Mouse (Mus musculus) MEL (cell line): ENCODE results near the gene Soat2. TPM values are rescaled to one million over a fixed set of nuclear protein-coding genes. Genes with fewer than 3 reads are reported as not detected.

ENCODE experiments used
- DNase-seq: peaks from one replicate; pipeline ENCODE4 v3.0.0; 2011; ENCODE audit warnings: low read depth, low spot score
- H3K27ac ChIP-seq: 2 replicates; pipeline ENCODE4 v1.5.1; 2012; ENCODE audit warnings: low read depth, mild to moderate bottlenecking, control low read depth, low read length, moderate library complexity; ENCODE audit not compliant: control insufficient read depth
- H3K27me3 ChIP-seq, 2 experiments: fragments of 150-350 bp in 1 of 2; sonication (generic) in 1 of 2; 2 replicates each; pipeline ENCODE4 v1.6.1; 2012; ENCODE audit warnings: low read length in 2 of 2, mild to moderate bottlenecking in 2 of 2, improper control_type of control experiment in 1 of 2, moderate library complexity in 1 of 2; ENCODE audit not compliant: insufficient read depth in 2 of 2, control insufficient read depth in 1 of 2
- H3K36me3 ChIP-seq, 2 experiments: 2 replicates each; pipeline ENCODE4 v1.6.1; 2012 to 2014; ENCODE audit warnings: low read length in 2 of 2, improper control_type of control experiment in 1 of 2, inconsistent platforms in 1 of 2, mild to moderate bottlenecking in 1 of 2; ENCODE audit not compliant: insufficient read depth in 2 of 2, control insufficient read depth in 1 of 2
- H3K4me1 ChIP-seq, 2 experiments: fragments of 150-350 bp in 1 of 2; sonication (generic) in 1 of 2; 2 replicates each; pipeline ENCODE4 v1.6.1; 2012; ENCODE audit warnings: low read length in 2 of 2, improper control_type of control experiment in 1 of 2, mild to moderate bottlenecking in 1 of 2; ENCODE audit not compliant: insufficient read depth in 2 of 2, control insufficient read depth in 1 of 2
- H3K4me3 ChIP-seq, 2 experiments: fragments of 150-350 bp in 1 of 2; sonication (generic) in 1 of 2; 2 replicates each; pipeline ENCODE4 v1.5.1; 2012; ENCODE audit warnings: low read depth in 2 of 2, low read length in 2 of 2, mild to moderate bottlenecking in 2 of 2, moderate library complexity in 2 of 2, control low read depth in 1 of 2, improper control_type of control experiment in 1 of 2; ENCODE audit not compliant: control insufficient read depth in 1 of 2, insufficient read depth in 1 of 2
- H3K79me2 ChIP-seq: 2 replicates; pipeline ENCODE4 v1.6.1; 2012; ENCODE audit warnings: mild to moderate bottlenecking, low read length, moderate library complexity; ENCODE audit not compliant: control insufficient read depth, poor library complexity, insufficient read depth
- H3K9ac ChIP-seq: 2 replicates; pipeline ENCODE4 v1.6.1; 2012; ENCODE audit warnings: low read depth, mild to moderate bottlenecking, control low read depth, low read length, moderate library complexity; ENCODE audit not compliant: control insufficient read depth, poor library complexity, severe bottlenecking
- H3K9me3 ChIP-seq: fragments of 150-350 bp; sonication (generic); replicated peaks from 2 replicates; pipeline ENCODE4 v1.6.1; 2012; ENCODE audit warnings: mild to moderate bottlenecking, low read length, improper control_type of control experiment, moderate library complexity; ENCODE audit not compliant: insufficient read depth
- CTCF ChIP-seq, 3 experiments: IDR thresholded peaks in 2 of 3; conservative IDR thresholded peaks in 1 of 3; 2 replicates each; pipeline ENCODE4 v1.5.1; 2011 to 2012; ENCODE audit warnings: low read length in 3 of 3, low read depth in 2 of 3, mild to moderate bottlenecking in 2 of 3, improper control_type of control experiment in 1 of 3, inconsistent platforms in 1 of 3, mixed read lengths in 1 of 3, moderate library complexity in 1 of 3; ENCODE audit not compliant: control insufficient read depth in 1 of 3, insufficient read depth in 1 of 3, poor library complexity in 1 of 3, severe bottlenecking in 1 of 3
- ELF1 ChIP-seq: IDR thresholded peaks from 2 replicates; pipeline ENCODE4 v1.6.1; 2014; ENCODE audit warnings: low read depth, mild to moderate bottlenecking, inconsistent platforms, low read length, improper control_type of control experiment, moderate library complexity
- GABPA ChIP-seq: IDR thresholded peaks from 2 replicates; pipeline ENCODE4 v1.6.1; 2012; ENCODE audit warnings: low read depth, mild to moderate bottlenecking, inconsistent platforms, low read length, improper control_type of control experiment, moderate library complexity
- GATA1 ChIP-seq: IDR thresholded peaks from 2 replicates; pipeline ENCODE4 v1.6.1; 2011; ENCODE audit warnings: low read depth, low read length, improper control_type of control experiment
- JUND ChIP-seq: IDR thresholded peaks from 2 replicates; pipeline ENCODE4 v1.6.1; 2011; ENCODE audit warnings: low read depth, mild to moderate bottlenecking, improper control_type of control experiment, low read length
- KAT2A ChIP-seq: conservative IDR thresholded peaks from 2 replicates; pipeline ENCODE4 v1.6.1; 2012; ENCODE audit warnings: low read depth, low read length, improper control_type of control experiment, inconsistent platforms
- MAX ChIP-seq: IDR thresholded peaks from 2 replicates; pipeline ENCODE4 v1.6.1; 2011; ENCODE audit warnings: low read length, improper control_type of control experiment
- MXI1 ChIP-seq: IDR thresholded peaks from 2 replicates; pipeline ENCODE4 v1.6.1; 2011; ENCODE audit warnings: mild to moderate bottlenecking, low read depth, low read length, improper control_type of control experiment
- NRF1 ChIP-seq: IDR thresholded peaks from 2 replicates; pipeline ENCODE4 v1.6.1; 2014; ENCODE audit warnings: low read depth, mild to moderate bottlenecking, inconsistent platforms, low read length, improper control_type of control experiment, moderate library complexity; ENCODE audit not compliant: poor library complexity, insufficient read depth, severe bottlenecking
- POLR2A ChIP-seq, 2 experiments: IDR thresholded peaks; 2 replicates each; pipeline ENCODE4 v1.6.1; 2011 to 2012; ENCODE audit warnings: low read length in 2 of 2, mild to moderate bottlenecking in 2 of 2, control low read depth in 1 of 2, improper control_type of control experiment in 1 of 2, low read depth in 1 of 2, moderate library complexity in 1 of 2; ENCODE audit not compliant: control insufficient read depth in 1 of 2, insufficient read depth in 1 of 2, poor library complexity in 1 of 2
- POLR2AphosphoS2 ChIP-seq: IDR thresholded peaks from 2 replicates; pipeline ENCODE4 v1.6.1; 2011; ENCODE audit warnings: low read length, improper control_type of control experiment
- POLR2AphosphoS5 ChIP-seq: IDR thresholded peaks from 2 replicates; pipeline ENCODE4 v1.6.1; 2012; ENCODE audit warnings: low read depth, borderline replicate concordance, mild to moderate bottlenecking, inconsistent platforms, low read length, moderate library complexity, mixed read lengths
- RAD21 ChIP-seq: IDR thresholded peaks from 2 replicates; pipeline ENCODE4 v1.6.1; 2011; ENCODE audit warnings: mild to moderate bottlenecking, low read depth, low read length, improper control_type of control experiment
- RCOR1 ChIP-seq: IDR thresholded peaks from 2 replicates; pipeline ENCODE4 v1.6.1; 2012; ENCODE audit warnings: low read depth, mild to moderate bottlenecking, inconsistent platforms, low read length, improper control_type of control experiment
- TBP ChIP-seq: IDR thresholded peaks from 2 replicates; pipeline ENCODE4 v1.8.0; 2011; ENCODE audit warnings: low read depth, low read length, improper control_type of control experiment
- TCF12 ChIP-seq: IDR thresholded peaks from 2 replicates; pipeline ENCODE4 v1.6.1; 2014; ENCODE audit warnings: low read depth, mild to moderate bottlenecking, inconsistent platforms, low read length, improper control_type of control experiment, moderate library complexity
- USF1 ChIP-seq: IDR thresholded peaks from 2 replicates; pipeline ENCODE4 v1.6.1; 2014; ENCODE audit warnings: low read depth, mild to moderate bottlenecking, inconsistent platforms, low read length, improper control_type of control experiment, moderate library complexity
- USF2 ChIP-seq, 2 experiments: IDR thresholded peaks; 2 replicates each; pipeline ENCODE4 v1.6.1; 2011 to 2012; ENCODE audit warnings: improper control_type of control experiment in 2 of 2, low read length in 2 of 2, borderline replicate concordance in 1 of 2, inconsistent platforms in 1 of 2, low read depth in 1 of 2, mild to moderate bottlenecking in 1 of 2; ENCODE audit not compliant: insufficient read depth in 1 of 2
- ZNF384 ChIP-seq: IDR thresholded peaks from 2 replicates; pipeline ENCODE4 v1.6.1; 2012; ENCODE audit warnings: low read depth, mild to moderate bottlenecking, inconsistent platforms, low read length, improper control_type of control experiment
- polyA plus RNA-seq, 2 experiments: library from polyadenylated mRNA; stranded (reverse) in 1 of 2; unstranded in 1 of 2; fragments of >175 nt in 1 of 2; fragments of >200 nt in 1 of 2; gene quantifications; 2 replicates each; pipeline versions ENCODE4 v1.2.1 to v1.2.4; 2012; ENCODE audit warnings: low replicate concordance in 2 of 2, low read depth in 1 of 2; ENCODE audit not compliant: insufficient read length in 2 of 2, insufficient read depth in 1 of 2, missing spikeins in 1 of 2
- total RNA-seq: library from RNA; depleted of rRNA; stranded (reverse); fragments of 300-350 nt; gene quantifications from 2 replicates; pipeline ENCODE4 v1.2.3, GENCODE M21; 2012

Soat2 gene
- total and polyA plus RNA-seq, 3 experiments = 20.0 to 44.8 TPM; not detected in 1

- no peak for DNase-seq
- no peaks in the 10 kb centered on the region for H3K27me3 ChIP-seq
- H3K4me3 ChIP-seq = no peak overlapping the region
- TF ChIP-seq TBP = no peak
- TF ChIP-seq MXI1 = no peak
- TF ChIP-seq RCOR1 = no peak
- TF ChIP-seq POLR2A (IDR thresholded peaks at IDR 0.05; ENCODE audit: control insufficient read depth in 1 of 2, insufficient read depth in 1 of 2, low read depth in 1 of 2, low read length in 2 of 2, poor library complexity in 1 of 2) = no peak
- TF ChIP-seq RAD21 = no peak
- TF ChIP-seq ELF1 = no peak
- TF ChIP-seq KAT2A = no peak
- no peak for TF ChIP-seq POLR2AphosphoS5
- no peak for TF ChIP-seq MAX
- no peak for TF ChIP-seq GATA1
- TF ChIP-seq CTCF (IDR thresholded peaks at IDR 0.05 in 2 of 3, conservative IDR thresholded peaks at IDR 0.05 in 1 of 3; ENCODE audit: control insufficient read depth in 1 of 3, insufficient read depth in 1 of 3, low read depth in 2 of 3, low read length in 3 of 3, poor library complexity in 1 of 3, severe bottlenecking in 1 of 3) = no peak
- no peak for TF ChIP-seq ZNF384
- peaks cover 17 to 34% of the 10 kb centered on the region in 2 experiments for H3K4me1 ChIP-seq
- no peaks in the 10 kb centered on the region for H3K9me3 ChIP-seq
- H3K36me3 ChIP-seq = peaks cover 0 to 14% of the 10 kb centered on the region in 2 experiments; a peak in 2 of 4 replicates
- H3K79me2 ChIP-seq = no peaks in the 10 kb centered on the region; the same call in 1 of the 2 replicates
- H3K27ac ChIP-seq = no peak overlapping the region
- H3K9ac ChIP-seq = no peak overlapping the region
Observed at GRCm38 (mm10) chr15:102103371-102103946, 46.9 kb upstream of the Soat2 start.

DNA sequence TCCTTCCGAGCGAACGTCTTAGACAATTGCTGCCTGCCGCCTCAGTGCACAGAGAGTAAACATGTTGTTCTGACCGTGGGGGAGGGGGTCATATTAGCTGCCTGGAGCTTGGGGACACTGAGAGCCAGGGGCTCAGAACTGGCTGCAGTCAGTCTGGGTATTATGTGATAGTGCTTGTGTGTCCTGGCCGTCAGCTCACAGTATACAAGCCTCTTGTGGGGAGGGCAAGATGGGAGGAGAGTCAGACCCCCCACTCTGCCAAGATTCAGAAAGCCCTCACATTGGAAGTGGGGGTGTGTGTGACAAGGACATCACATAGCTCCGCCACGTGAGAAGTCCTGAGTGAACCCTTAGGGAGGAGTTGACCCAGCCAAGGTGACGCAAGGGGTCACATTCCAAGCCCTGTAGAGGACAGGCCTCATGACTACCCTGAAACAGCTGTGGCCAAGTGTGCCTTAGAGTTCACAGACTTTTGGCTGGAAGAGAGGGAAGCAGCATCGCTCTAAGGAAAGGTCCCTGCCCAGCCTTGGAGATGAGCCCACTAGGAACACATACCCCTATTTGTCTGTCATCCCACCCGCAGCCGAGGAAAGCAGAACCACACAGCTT, 46.3 kb upstream of the Soat2 start:
- H3K9ac ChIP-seq = no peak overlapping the region
- peaks cover 19 to 39% of the 10 kb centered on the region in 2 experiments for H3K4me1 ChIP-seq
- no peak overlapping the region for H3K27ac ChIP-seq
- no peak overlapping the region for H3K4me3 ChIP-seq
- TF ChIP-seq JUND (no peak), TCF12 (no peak), USF1 (no peak), GABPA (no peak), USF2 (IDR thresholded peaks at IDR 0.05; ENCODE audit: borderline replicate concordance in 1 of 2, insufficient read depth in 1 of 2, low read depth in 1 of 2, low read length in 2 of 2) (no peak), POLR2AphosphoS2 (no peak), NRF1 (no peak)
- H3K36me3 ChIP-seq = peaks cover 0 to 14% of the 10 kb centered on the region in 2 experiments; a peak in 2 of 4 replicates
- no peaks in the 10 kb centered on the region; the same call in 1 of the 2 replicates for H3K79me2 ChIP-seq
- no peaks in the 10 kb centered on the region for H3K27me3 ChIP-seq
- no peak for DNase-seq
- H3K9me3 ChIP-seq = no peaks in the 10 kb centered on the region
